Mouse (Mus musculus) urinary bladder, adult 2 months (tissue): ENCODE results near the gene Tcf23. TPM values are rescaled to one million over a fixed set of nuclear protein-coding genes. Genes with fewer than 3 reads are reported as not detected.
A peak's percentile ranks its signal among the peaks of the same experiment; 100 is the strongest.

ENCODE experiments used
- DNase-seq: peaks from one replicate; pipeline ENCODE4 v3.0.0; 2022; ENCODE audit warnings: low spot score
- polyA plus RNA-seq: library from polyadenylated mRNA; depleted of rRNA; stranded (reverse); fragments of >200 nt; gene quantifications from 2 replicates; pipeline ENCODE4 v1.2.3, GENCODE M21; 2012; rRNA removed

Gene Tcf23
- 0.50 and 0.66 TPM in 2 replicates for polyA plus RNA-seq

- DNase-seq: no peak
These were observed at the start of gene Tcf23 for GRCm38 (mm10) chr5:30968416-30968815. Gene Tcf23, plus strand, starts transcription at chr5:30968662.

DNA sequence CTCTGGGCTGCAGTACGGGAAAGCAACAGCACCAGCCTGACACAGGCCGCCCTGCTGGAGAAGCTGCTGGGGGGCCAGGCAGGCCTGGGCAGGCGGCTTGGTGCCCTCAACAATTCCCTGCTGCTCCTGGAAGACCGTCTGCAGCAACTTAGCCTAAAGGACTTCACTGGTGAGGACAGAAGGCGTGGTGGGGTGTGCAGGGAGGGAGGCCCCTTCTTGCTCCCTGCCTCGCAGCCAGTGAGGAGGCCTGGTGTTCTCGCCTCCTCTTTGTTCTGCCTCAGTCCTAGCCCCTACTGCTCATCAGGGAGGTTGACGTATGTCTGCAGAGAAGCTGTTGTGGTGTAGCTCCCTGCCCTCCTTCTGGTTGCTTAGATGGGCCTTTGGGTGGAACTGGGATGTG lies 49.8 kb upstream of the Tcf23 start:
- no peak for DNase-seq

DNA sequence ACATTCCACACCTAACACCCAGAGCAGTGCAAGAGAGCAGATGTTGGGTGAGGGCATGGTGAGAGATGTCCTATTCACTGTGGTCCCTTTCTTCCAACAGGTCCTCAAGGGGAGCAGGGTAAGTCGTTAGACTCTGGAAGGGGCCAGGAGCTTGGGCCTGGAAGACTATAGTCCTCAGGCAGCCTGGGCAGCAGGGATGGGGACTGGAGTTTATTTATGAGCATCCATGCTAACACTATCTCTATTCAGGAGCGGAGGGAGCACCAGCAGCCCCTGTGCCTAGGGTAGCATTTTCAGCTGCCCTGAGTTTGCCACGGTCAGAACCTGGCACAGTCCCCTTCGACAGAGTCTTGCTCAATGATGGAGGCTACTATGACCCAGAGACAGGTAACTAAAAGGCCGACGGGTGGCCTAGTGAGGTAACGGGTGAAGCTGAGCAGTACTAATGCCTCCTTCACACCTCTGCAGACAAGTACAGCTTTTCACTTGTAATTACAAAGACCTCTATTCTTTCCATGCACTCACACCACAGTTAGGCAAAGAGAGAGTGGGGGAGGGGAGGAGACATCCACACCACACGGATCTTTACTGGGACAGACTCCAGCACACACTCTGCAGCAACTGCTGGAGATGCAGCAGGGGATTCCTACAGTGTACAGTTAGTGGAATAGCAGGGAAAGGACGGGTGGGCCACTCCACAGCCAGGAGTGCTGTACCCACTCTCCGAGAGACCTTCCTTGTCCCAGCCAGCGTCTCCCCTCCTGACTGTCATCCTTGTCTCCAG lies 48.4 kb upstream of the Tcf23 start:
- DNase-seq: no peak

- no peak for DNase-seq
These were observed 47.8 kb upstream of the Tcf23 start for GRCm38 (mm10) chr5:30920621-30921020.

DNA sequence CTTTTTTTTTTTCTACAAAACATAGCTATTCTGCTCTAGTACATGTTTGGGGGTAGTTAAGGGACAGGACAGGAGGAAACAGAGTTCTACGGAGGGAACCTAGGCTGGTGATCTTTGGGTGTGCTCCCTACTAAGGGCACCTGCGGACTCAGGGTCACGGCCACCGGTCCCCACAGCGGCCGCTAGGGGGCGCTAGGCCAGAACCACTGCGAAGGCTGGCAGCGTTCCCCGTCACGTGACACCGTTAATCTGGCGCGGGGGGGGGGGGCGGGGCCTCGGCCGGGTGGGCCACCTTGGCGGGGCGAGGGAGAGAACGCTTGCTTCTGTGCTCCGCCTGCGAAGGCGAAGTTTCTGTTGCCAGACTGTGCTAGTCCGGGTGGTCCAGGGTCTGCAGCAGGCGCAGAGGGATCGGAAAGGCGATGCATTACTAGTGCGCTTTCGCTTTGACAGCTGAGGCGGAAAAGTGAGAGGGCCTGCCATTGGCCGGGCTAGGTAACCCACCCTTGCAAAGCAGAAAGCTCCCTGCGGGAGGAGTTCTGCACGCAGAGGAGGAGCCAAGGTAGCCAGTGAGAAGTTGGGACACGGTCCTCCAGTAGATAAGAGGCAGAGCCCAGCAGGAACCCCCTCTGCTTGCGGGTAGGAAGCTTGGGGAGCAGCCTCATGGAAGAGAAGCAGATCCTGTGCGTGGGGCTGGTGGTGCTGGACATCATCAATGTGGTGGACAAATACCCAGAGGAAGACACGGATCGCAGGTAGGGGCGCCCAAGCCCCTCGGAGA lies 47.0 kb upstream of the Tcf23 start, which contains the start of gene Khk:
Gene Khk, plus strand, starts transcription at position 176 of the 778 bp plus-strand sequence.
- DNase-seq: peak; percentile 92

- DNase-seq: no peak
These were observed 45.9 kb upstream of the Tcf23 start for GRCm38 (mm10) chr5:30922581-30923041.

DNA sequence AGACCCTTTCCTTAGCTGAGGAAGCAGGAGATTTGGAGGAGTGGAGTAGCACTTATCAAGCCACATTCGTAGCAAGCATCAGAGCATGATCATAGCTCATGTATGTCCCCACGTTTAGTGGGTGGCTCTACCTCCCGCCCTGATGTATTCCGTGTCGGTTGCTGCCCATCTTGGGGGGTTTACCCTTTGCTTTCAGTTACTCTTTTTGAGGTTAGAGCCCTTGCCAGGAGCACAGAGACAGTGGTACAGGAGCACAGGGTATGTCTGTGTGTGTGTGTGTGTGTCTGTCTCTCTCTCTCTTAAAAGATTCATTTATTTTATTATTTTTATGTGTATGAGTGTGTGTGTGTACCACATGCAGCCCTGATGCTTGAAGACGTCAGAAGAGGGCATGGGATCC lies 45.3 kb upstream of the Tcf23 start:
- DNase-seq: no peak

DNA sequence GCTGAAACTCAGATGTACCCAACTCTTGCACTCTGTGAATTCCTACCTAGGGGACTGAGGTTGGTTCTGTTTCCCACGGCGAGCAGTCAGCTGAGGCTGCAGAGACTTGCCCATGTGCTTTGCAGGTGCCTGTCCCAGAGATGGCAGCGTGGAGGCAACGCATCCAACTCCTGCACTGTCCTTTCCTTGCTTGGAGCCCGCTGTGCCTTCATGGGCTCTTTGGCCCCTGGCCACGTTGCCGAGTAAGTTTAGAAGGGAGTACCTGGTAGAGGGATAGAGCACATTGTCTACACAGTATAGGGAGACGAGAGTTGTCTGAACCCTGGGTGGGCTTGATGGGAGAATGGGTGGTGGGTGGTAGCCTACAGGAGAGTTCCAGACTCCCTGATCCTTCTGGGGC lies 43.8 kb upstream of the Tcf23 start:
- no peak for DNase-seq

DNA sequence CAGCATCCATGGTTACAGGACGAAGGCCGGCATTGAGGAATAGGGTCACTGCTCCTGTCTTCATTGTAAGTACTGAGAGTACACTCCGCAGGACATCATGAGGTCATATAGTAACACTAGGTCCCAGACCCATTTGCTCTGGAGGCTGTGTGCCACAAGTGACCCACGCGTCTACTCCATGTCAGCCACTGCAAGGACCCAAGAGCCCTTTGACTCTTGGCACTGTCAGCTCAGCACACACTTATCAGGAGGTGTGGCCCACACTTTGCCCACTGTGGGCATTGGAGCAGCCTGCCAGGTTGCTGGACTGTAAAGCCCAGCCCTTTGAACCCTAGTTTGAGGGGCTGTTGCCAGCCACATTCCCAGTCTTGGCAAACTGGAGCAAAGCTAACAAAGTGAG lies 43.2 kb upstream of the Tcf23 start:
- no peak for DNase-seq

- DNase-seq: no peak
These were observed 42.4 kb upstream of the Tcf23 start for GRCm38 (mm10) chr5:30926073-30926472.

- no peak for DNase-seq
These were observed 40.4 kb upstream of the Tcf23 start for GRCm38 (mm10) chr5:30927945-30928529.

DNA sequence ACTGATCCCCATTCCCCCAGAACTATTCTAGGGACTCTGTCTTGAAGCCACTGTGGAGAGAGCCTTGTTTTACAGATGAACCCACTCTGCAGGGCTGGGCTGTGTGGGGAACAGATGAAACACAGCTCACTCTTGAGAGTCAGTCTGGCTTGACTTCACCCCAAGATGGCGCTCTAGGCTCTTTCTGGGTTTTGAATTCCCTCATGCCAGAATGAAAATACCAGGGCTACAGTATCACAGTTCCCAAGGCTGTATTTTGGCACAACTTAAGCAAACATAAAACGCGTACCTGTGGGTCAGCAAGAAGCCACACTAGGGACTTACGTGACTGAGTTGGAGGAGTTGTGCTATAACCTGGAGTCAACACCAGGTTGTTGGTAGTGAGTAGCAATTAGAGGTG lies 38.3 kb upstream of the Tcf23 start:
- DNase-seq: no peak

GRCm38 (mm10) chr5:30930846-30931245 lies 37.6 kb upstream of the Tcf23 start:
- no peak for DNase-seq

- DNase-seq: no peak
These were observed 37.1 kb upstream of the Tcf23 start for GRCm38 (mm10) chr5:30931378-30931777.

DNA sequence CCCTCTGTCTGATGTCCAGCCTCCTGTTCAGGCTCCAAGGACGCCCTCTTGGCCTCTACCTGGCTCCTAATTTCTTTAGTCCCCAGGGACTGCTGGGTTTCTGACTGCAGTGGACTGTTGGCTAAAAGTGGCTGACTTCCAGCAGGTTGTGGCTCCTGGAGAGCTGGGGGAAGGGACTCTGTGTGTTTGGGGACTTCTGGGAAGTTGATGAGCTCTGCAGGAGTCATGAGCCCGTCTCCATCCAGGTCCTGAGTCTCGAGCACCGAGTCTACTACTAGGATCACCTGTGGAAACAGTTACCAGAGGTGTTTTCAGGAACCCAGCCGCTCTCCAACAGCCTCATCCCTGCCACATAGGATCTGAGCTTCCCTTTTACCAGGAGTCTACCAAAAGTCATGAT lies 34.8 kb upstream of the Tcf23 start:
- no peak for DNase-seq

GRCm38 (mm10) chr5:30934725-30935461 lies 33.6 kb upstream of the Tcf23 start:
- no peak for DNase-seq

GRCm38 (mm10) chr5:30943004-30943403 lies 25.5 kb upstream of the Tcf23 start:
- no peak for DNase-seq

DNA sequence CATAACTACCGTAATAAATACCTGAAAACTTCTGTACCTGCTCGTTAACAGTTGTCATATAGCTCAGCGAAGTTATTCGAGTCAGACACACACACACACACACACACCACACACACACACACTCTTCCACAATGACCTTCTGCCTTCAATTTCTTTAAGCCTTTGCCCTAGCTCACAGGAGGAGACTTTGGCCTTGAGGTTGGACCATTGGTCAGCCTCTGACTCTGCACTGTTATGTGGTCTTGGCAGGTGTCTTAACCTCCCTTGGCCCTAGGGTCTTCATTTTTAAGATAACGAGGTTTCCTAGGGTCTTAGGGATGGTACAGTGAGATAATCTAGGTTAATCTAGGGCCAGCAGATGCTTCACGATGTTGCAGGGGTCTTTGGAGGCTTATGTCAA lies 24.1 kb upstream of the Tcf23 start:
- DNase-seq: no peak

DNA sequence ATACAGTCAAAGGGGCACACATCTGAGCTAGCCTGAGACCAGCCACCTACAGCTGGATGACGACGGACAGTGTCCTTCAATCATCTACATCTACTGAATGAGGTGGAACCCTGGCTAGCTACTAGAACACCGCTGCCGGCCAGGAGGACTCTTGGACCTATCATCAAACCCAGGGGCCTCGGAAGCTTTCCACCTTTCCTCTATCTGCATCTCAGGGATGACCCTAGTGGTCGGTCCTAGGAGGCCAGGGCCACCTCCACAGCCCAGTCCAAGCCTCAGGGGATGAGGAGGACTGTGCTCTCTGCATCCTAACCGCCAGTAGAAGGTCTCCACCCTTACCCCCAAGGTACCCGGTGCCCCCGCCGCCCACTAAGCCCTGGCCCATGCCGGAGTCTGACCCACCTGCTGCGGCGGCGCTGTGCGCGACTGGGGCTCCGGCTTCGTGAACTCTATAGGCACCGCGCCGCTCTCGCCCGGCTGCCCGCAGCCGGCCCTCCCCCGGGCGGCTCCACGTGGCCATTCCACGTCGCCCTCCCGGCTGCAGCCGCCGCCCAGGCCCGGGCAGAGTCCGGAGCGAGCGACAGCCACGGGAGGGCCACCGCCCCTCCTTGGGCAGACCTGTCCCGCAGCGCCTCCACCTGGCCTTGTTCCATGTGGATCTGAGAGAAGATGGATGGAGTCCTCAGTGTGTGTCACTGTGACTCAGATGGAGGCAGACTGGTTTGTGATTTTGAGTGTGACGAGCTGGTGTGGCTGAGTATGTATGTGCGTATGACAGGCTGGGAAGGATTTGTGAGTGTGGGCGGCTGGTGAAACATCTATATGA lies 23.3 kb upstream of the Tcf23 start, which contains the start of gene Cgref1:
Gene Cgref1, minus strand, starts transcription at position 636 of the 826 bp plus-strand sequence.
- peak; percentile 44 for DNase-seq

GRCm38 (mm10) chr5:30948620-30949019 lies 19.8 kb upstream of the Tcf23 start:
- DNase-seq: no peak
